Mouse (Mus musculus) G1E-ER4 (cell line): Measurements from ENCODE around the gene Klhl6. TPM values are rescaled to one million over a fixed set of nuclear protein-coding genes. Genes with fewer than 3 reads are reported as not detected.

Source experiments
- GATA1 ChIP-seq: IDR thresholded peaks from one replicate; pipeline ENCODE4 v1.8.0; 2012; ENCODE audit warnings: low read length, inconsistent platforms
- polyA plus RNA-seq: library from polyadenylated mRNA; stranded (reverse); fragments of >175 nt; gene quantifications from 2 replicates; pipeline ENCODE4 v1.2.3, GENCODE M21; 2012

The Klhl6 gene
- polyA plus RNA-seq, 1 experiment: 0.27 TPM

DNA sequence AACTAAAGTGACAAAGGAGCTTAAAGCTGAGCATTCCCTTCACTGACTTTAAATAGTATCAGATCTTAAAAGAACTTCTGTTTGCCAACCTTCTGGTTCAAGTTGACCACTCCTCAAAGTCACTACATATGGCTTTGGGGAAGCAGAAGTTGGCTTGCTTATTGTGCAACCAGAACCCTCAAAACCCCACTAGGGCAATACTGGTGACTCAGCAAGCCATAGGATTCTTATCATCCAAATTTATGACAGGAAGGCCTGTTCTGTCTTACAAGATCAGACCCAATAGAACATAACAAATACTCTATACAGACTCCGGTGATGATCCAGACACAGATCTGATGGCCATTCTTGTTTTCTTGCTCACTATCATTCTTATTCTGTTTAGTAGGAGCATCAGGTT, 9.4 kb downstream of the Klhl6 start:
- TF ChIP-seq GATA1: no peak

DNA sequence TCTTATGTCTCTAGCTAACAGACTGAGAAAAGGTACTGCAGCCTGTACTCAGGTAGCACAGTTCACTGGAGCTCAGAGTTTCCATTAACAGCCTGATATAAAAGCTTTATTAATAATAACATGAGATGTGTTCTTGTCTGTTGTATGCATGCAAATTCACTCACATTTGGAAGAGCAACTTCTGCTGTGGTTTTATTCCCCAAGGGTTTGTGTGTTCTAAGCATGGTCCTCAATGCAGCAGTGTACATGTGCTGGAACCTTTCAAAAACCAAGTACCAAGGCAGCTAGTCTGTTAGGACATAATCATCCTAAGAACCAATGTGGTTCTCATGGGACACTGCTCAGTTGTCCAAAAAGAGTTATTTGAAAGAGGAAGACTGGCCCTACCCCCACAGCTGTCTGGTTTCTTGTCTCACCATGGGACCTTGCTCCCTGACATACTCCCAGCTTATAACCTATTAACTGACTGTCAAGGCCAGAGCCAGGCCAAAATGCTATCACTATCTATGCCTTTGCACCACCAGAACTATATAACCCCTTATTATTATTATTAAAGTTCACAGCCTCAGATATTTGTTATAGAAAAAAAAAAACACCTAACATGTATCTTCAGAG, 10.0 kb downstream of the Klhl6 start:
- no peak for TF ChIP-seq GATA1

DNA sequence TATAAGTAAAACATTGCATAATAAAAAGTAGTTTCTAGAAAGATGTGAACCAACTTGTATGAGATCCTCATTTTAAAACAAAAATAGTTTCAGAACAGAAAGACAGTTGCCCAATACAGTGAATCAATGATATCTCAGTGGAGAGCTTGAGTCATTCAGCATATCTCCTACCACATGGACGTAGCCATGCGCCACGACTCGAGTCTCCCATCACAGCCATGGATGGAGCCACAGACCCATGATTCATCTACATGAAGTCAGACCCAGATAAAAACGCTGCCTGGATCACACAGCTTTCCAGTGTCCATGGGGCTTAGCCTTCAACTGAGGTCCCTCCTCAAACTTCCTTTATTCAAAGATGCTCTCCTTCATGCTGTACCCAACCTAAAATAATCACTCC, 13.3 kb downstream of the Klhl6 start:
- no peak for TF ChIP-seq GATA1

DNA sequence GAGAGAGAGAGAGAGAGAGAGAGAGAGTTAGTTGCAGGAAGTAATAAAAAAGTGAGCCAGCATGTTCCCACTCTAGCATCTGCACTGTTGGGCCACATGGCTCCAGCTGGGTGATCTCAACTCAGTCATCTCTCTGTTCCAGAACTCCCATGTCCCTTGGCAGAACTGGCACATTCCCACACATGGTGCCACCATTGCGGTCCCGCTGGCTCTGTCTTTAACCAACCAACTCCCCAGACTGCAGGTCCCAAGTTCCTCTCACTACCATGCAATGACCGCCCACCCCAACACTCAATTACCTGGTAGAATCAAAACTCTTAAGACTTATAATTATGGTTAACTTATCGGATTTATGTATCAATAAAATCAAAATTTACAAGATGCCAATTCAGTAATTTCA, 14.2 kb downstream of the Klhl6 start:
- TF ChIP-seq GATA1: no peak

DNA sequence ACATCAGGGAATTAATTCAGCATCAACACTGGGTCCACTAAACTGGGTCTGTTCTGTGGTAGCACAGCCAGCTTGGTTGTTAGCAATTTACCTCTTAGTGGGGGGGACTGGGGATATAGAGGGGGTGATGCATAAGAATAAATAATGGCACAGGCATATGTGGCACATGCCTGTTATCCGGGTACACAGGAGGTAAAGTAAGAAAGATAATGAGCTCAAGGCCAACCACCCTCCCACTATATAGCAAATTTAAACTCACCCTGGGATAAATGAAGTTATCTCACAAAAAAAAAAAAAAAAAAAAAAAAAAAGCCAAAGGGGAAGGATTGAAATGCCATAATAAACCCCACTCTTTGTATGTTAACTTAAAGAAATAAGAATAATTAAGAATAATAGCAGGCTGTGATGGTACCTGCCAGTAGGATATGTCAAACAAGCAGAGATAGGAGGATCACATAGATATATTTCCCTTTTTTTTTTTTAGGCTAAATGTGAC, 14.9 kb downstream of the Klhl6 start:
- TF ChIP-seq GATA1: no peak

DNA sequence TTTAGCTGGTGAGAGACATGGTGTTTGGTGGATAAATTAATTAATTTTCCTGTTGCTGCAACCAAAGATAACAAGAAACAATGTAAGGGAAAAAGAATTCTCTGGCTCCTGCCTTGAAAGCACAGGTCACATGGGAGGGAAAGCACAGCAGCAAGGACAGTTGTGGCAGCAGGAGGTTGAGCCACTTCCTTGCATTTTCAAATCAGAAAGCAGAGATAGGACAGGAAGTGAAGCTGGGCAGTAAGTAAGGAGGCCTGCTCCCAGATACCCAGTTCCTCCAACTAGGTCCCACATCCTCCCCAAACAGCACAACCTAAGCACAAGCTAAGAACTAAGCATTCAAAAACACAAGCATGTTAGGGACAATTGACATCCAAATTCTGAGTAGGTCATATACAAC, 15.9 kb downstream of the Klhl6 start:
- TF ChIP-seq GATA1: no peak

DNA sequence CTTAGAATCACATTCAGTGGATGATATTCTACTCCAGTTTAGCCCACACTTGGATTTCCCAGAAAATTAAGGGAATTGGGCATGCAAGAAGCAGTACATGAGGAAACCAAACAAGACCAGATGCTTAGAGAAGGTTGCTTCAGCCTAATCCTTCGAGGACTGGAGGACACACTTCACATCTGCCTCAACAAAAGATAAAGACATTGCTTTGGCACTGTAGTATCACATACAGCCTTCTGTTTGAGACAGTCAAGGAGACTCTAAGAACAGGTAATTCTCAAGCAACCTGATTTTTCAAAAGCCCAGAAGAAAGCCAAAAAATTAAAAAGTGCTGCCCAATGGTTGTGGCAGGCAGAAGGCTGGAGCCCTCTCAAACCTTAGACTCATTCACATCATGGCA, 16.4 kb downstream of the Klhl6 start:
- TF ChIP-seq GATA1: no peak

DNA sequence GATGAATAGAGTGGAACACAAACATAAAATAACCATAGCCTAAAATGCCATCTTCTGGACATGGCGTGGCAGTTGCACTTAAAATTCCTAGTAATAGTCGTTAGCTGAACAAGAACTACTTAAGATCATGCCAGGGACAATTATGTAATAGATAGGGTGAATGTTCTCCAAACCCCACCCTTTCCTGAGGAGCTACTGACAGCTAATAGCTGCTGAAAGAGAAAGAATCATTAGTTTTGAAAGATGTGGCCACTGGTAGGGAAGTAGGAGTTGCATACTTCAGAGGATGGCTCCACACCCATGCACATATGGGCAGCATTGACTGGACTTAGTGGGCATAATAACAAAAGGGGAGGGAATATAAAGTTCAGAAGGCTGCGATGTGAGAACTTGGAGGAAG, 19.9 kb downstream of the Klhl6 start:
- TF ChIP-seq GATA1: no peak

DNA sequence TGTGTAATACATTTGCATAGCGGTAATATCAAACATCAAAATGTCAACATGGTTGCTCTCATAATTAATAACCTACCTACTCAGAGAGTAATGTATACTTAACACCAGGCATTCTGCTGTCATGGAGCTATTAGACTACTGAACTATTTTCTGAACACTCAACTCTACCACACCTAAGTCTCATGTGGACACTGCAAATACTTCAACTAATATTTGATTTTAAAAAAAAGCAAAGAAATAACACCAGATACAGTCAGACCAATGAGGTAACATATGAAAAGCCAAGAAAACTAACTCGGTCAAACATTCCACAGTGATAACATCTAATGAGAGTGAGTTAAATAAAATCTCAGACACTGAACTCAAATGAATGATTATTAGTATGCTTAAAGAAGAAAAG, 21.8 kb downstream of the Klhl6 start:
- no peak for TF ChIP-seq GATA1

DNA sequence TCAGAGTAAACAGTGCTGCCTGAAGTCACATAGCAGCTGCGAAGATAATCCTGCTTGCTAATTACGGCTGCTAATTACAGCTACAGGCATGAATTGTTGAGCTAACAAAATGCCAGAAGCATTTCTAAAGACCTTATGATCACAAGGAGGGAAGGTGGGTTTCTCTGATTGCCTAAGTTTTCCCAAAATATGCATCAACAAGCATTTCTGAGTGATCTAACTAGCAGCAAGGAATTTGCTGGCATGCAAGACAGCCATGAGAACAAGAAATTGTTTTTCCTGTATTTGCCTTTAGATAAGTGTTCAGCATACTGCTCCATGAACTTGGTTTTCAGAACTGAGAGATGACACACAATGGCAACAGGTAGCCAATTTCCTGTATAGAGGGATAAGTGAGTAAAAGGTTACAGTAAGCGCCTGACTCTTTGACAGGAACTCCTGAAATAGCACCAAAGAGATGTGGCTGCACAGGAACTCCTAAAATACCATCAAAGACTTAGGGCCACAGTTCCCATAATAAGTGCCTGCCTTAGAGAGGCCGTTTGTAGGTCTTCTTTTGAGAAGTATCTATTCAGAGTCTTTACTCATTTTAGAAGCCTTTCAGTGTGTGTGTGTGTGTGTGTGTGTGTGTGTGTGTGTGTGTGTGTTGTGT, 22.3 kb downstream of the Klhl6 start:
- TF ChIP-seq GATA1: no peak

DNA sequence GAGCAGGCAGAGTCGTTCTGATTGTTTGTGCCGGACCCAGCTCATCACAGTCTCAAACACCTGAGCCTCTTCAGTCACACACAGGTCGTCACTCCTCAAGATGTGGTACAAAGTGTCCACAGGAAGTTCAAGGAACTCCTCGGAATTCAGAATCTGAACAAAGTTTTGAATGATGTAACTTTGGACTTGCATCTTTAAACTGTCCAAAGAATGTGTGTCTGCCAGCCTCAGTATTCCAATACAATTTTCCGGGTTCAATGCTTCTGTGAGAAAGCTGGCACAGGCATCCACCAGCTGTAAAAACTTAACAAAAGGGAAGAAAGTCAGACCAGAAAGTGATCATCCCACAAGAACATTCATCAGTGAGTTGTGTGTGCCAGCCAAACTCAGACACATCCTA, 25.8 kb downstream of the Klhl6 start:
- no peak for TF ChIP-seq GATA1

DNA sequence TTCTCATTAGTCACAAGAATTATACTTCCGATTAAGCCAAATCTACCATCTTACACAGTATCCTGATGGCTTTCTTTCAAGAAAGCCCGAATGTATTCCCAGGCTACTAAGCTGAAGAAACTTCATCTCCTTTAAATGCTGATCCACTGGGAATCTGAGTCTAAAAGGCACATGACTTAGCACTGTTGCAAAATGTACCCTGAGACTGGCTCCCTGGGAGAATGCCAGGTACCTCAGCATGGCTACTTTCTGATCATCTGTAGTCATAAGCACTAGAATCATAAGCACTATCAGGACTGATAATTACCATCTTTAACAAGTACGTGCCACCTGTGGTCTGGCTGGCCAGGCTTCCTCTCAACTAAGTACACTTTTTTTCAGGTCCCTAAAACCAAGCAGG, 35.5 kb downstream of the Klhl6 start:
- TF ChIP-seq GATA1: no peak

DNA sequence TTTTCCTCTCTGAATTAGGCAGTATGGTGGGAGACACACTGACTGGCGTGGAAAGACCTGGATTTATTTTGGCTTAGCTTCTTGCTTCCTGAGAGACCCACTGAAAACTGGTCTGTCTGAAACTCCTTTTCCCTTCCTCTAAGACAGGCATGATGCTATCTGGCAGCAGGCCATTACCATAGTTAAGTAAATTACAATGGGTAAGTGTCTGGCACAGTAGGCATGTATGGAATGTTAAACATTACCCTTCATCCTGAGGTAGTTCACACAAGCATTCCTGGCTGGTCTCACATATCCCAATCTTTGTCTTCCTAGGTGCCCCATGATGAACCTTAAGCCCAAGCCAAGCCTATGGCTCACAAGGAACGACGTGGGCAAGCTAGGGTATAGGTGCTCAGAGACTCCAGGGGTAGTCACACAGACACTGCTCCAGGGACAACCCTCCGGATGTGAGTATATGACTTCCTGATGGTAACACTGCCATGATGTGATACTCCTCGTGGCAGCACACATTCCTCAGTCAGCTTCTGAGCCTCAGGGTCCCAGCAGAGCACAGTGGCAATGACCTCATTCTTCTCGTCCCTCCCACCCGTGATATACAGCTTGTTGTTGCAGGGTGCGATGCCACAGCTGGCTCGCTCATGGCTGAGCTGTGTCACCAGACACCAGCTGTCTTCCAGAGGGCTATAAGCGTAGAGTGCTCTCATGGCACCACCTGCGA, 36.1 kb downstream of the Klhl6 start:
- TF ChIP-seq GATA1: no peak

DNA sequence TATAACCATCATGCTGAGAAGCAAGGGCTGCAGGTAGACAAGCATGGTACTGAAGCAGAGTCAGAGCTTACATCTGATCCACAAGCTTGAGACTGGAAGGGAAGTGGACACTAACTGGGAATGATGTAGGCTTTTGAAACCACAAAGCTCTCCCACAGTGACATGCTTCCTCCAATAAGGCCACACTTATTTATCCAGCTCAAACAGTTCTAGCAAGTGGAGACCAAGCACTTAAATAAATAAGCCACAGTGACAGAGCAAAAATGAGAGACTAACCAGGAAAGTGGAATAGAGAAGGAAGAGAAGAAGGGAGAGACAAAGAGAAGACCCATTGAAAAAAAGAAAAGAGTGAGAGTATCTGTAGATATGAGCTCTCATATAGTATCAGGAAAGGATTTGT, 62.0 kb downstream of the Klhl6 start:
- TF ChIP-seq GATA1: no peak

DNA sequence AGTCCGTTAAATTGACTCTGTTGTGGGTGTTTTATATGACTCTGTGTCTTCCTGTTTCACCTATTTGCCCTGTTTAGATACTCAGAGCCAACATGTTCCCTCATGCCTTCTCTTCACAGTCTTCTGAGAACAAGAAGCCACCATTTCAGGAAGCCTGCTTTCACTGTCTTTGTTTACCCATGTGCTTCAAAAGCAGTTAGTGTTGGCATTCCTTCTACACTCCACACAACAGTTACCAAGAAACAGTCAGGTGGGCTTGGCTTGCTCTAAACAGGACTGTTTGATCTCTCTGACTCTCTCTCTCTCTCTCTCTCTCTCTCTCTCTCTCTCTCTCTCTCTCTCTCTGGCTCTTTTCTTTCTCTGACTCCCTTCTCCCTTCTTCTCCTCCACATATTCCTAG, 64.6 kb downstream of the Klhl6 start:
- TF ChIP-seq GATA1: no peak

DNA sequence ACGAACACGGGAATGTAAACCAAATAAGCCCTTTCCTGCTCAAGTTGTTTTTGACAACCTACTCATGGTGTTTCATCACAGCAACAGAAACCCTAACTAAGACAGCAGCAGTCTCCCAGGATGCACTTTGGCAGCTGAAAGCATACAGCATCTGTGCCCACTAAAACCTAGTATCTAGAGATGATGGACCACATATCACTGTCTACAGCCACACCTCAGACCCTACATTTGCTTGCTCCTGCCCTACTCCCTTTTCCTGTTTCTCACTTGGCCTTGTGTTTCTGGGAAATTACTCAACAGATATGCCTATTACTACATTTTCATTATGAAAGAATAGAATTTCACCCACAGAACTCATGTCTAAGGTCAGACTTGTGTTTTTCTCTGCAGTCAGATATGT, 70.3 kb downstream of the Klhl6 start:
- no peak for TF ChIP-seq GATA1

DNA sequence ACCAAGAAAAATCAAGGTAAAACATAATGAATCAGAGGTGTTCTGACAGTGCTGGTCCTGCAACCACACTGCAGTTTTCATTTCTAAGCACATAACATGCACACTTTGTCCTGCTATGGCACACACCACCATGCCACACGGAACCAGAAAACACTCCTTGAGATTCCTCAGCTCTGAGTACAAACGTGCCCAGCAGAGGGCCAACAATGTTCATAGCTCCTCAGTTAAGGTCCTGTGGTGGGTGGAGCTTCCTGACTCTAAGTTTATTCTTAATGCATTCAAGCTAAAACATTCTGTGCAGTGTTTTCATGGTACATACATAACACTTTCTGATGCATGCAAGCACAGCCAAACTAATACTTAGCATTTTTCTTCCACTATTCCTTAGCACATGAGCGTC, 74.5 kb downstream of the Klhl6 start:
- no peak for TF ChIP-seq GATA1
